Mouse (Mus musculus) limb, embryonic 14.5 days (tissue): ENCODE data around the gene Trim41. TPM values are rescaled to one million over a fixed set of nuclear protein-coding genes. Genes with fewer than 3 reads are reported as not detected.

Experiments
- ATAC-seq: fragments of 200-750 bp; cut with Nextera tagmentation; 2 replicates; pipeline ENCODE4 v1.8.0; 2017; ENCODE audit warnings: low read depth, moderate number of reproducible peaks, moderate TSS enrichment; ENCODE audit not compliant: low FRiP score
- DNase-seq: peaks from one replicate; pipeline ENCODE4 v3.0.0-alpha.2; 2015; ENCODE audit warnings: low spot score
- H3K27ac ChIP-seq: fragments of 300-500 bp; sonication (generic); replicated peaks from 2 replicates; pipeline ENCODE4 v1.5.1; 2014; ENCODE audit warnings: low read depth, mild to moderate bottlenecking, low read length, moderate library complexity, mixed read lengths
- H3K27me3 ChIP-seq: fragments of 300-500 bp; sonication (generic); 2 replicates; pipeline ENCODE4 v1.6.1; 2014; ENCODE audit warnings: low read length, mixed read lengths; ENCODE audit not compliant: control insufficient read depth, insufficient read depth
- H3K36me3 ChIP-seq: fragments of 300-500 bp; sonication (generic); 2 replicates; pipeline ENCODE4 v1.6.1; 2014; ENCODE audit warnings: mild to moderate bottlenecking, low read length, moderate library complexity, mixed read lengths; ENCODE audit not compliant: control insufficient read depth, insufficient read depth
- H3K4me1 ChIP-seq: fragments of 300-500 bp; sonication (generic); 2 replicates; pipeline ENCODE4 v1.6.1; 2014; ENCODE audit warnings: antibody characterized with exemption, low read length, mixed read lengths; ENCODE audit not compliant: control insufficient read depth, insufficient read depth
- H3K4me2 ChIP-seq: fragments of 300-500 bp; sonication (generic); replicated peaks from 2 replicates; pipeline ENCODE4 v1.6.1; 2014; ENCODE audit warnings: low read depth, mild to moderate bottlenecking, low read length, moderate library complexity; ENCODE audit not compliant: severe bottlenecking
- H3K4me3 ChIP-seq: fragments of 300-500 bp; sonication (generic); replicated peaks from 2 replicates; pipeline ENCODE4 v1.5.1; 2014; ENCODE audit warnings: low read length
- H3K9ac ChIP-seq: fragments of 300-500 bp; sonication (generic); 2 replicates; pipeline ENCODE4 v1.6.1; 2014; ENCODE audit warnings: mild to moderate bottlenecking, low read depth, low read length, moderate library complexity; ENCODE audit not compliant: severe bottlenecking
- H3K9me3 ChIP-seq: fragments of 300-500 bp; sonication (generic); 2 replicates; pipeline ENCODE4 v1.6.1; 2016; ENCODE audit warnings: low read length; ENCODE audit not compliant: control insufficient read depth
- POLR2A ChIP-seq: fragments of 200-500 bp; IDR thresholded peaks from 2 replicates; pipeline ENCODE4 v1.8.0; 2012; ENCODE audit warnings: inconsistent platforms, mild to moderate bottlenecking, moderate library complexity, borderline replicate concordance; ENCODE audit not compliant: insufficient read depth, insufficient read length; ENCODE audit errors: extremely low read depth
- WGBS: fragments of 180-500 bp; shearing (Covaris S2); extraction: QIAGEN DNeasy Blood & Tissue Kit; methylation state at CpG from one replicate; pipeline ENCODE4 v1.1.7; 2014; 5-methylcytosine and 5-hydroxymethylcytosine counted together
- polyA plus RNA-seq, 2 experiments: library from polyadenylated mRNA; depleted of rRNA in 1 of 2; stranded (reverse) in 1 of 2; unstranded in 1 of 2; fragments of >200 nt; fragmentation: Nextera tagmentation in 1 of 2; extraction: Ambion mirVana in 1 of 2; gene quantifications; 2 replicates each; pipeline versions ENCODE4 v1.2.1 to v1.2.3; 2012 to 2014

Gene Trim41
- polyA plus RNA-seq, 2 experiments, result 5.5 to 51.5 TPM

- no peaks in the 10 kb centered on the region for H3K27me3 ChIP-seq
- ATAC-seq, result no peak
- WGBS, result 91% methylated on average over 9 of the region's 9 CpGs
Measured at GRCm38 (mm10) chr11:48764119-48764518, 53.0 kb downstream of the Trim41 start.

GRCm38 (mm10) chr11:48759021-48759420 is 58.1 kb downstream of the Trim41 start:
- H3K9ac ChIP-seq, result no peak overlapping the region

More at GRCm38 (mm10) chr11:48764119-48764518, 53.0 kb downstream of the Trim41 start:
- Histone ChIP-seq H3K4me2 (no peak overlapping the region), H3K4me1 (no peaks in the 10 kb centered on the region), H3K9ac (no peak overlapping the region), H3K9me3 (no peaks in the 10 kb centered on the region), H3K36me3 (no peaks in the 10 kb centered on the region), H3K27ac (no peak overlapping the region), H3K4me3 (no peak overlapping the region)
- no peak for DNase-seq
- TF ChIP-seq POLR2A, result no peak

More at GRCm38 (mm10) chr11:48759021-48759420, 58.1 kb downstream of the Trim41 start:
- no peak for ATAC-seq
- WGBS, result 83% methylated on average over 8 of the region's 8 CpGs
- TF ChIP-seq POLR2A, result no peak
- no peak for DNase-seq
- H3K4me3 ChIP-seq, result no peak overlapping the region
- no peak overlapping the region for H3K27ac ChIP-seq
- no peaks in the 10 kb centered on the region for H3K36me3 ChIP-seq
- H3K4me2 ChIP-seq, result no peak overlapping the region
- no peaks in the 10 kb centered on the region for H3K9me3 ChIP-seq
- H3K4me1 ChIP-seq, result no peaks in the 10 kb centered on the region
- no peaks in the 10 kb centered on the region for H3K27me3 ChIP-seq

Other genes starting within 250 kb of the Trim41 start
- gene Rack1, start 17.0 kb downstream of the Trim41 start, polyA plus RNA-seq (2012; rRNA removed), result 2,038 and 2,666 TPM in 2 replicates
- gene Rack1, start 17.0 kb downstream of the Trim41 start, polyA plus RNA-seq (2014; fragmentation: Nextera tagmentation; extraction: Ambion mirVana), result 939 and 995 TPM in 2 replicates
- 2.6 and 2.9 TPM in 2 replicates for gene Trim7, start 8.8 kb upstream of the Trim41 start, polyA plus RNA-seq (2012; rRNA removed)
- gene Trim7, start 8.8 kb upstream of the Trim41 start, polyA plus RNA-seq (2014; fragmentation: Nextera tagmentation; extraction: Ambion mirVana), result 1.2 and 2.0 TPM in 2 replicates
- gene Gm12184, start 9.3 kb upstream of the Trim41 start, polyA plus RNA-seq (2012; rRNA removed), result 42.1 and 55.1 TPM in 2 replicates
- gene Gm12184, start 9.3 kb upstream of the Trim41 start, polyA plus RNA-seq (2014; fragmentation: Nextera tagmentation; extraction: Ambion mirVana), result 7.9 and 14.8 TPM in 2 replicates
- gene Irgm1, start 54.3 kb upstream of the Trim41 start, polyA plus RNA-seq (2012; rRNA removed), result 3.7 and 4.1 TPM in 2 replicates
- 4.5 and 5.5 TPM in 2 replicates for gene Irgm1, start 54.3 kb upstream of the Trim41 start, polyA plus RNA-seq (2014; fragmentation: Nextera tagmentation; extraction: Ambion mirVana)
- 0.16 and 0.19 TPM in 2 replicates for gene Gm5431, start 84.9 kb upstream of the Trim41 start, polyA plus RNA-seq (2012; rRNA removed)
- gene Gm5431, start 84.9 kb upstream of the Trim41 start, polyA plus RNA-seq (2014; fragmentation: Nextera tagmentation; extraction: Ambion mirVana), result 0.12 and 0.22 TPM in 2 replicates
- gene Psme2b, start 128.8 kb upstream of the Trim41 start, polyA plus RNA-seq (2012; rRNA removed), result 0.86 and 0.88 TPM in 2 replicates
- 2.8 and 3.0 TPM in 2 replicates for gene Psme2b, start 128.8 kb upstream of the Trim41 start, polyA plus RNA-seq (2014; fragmentation: Nextera tagmentation; extraction: Ambion mirVana)
- 0.05 and 0.06 TPM in 2 replicates for gene Olfr56, start 161.5 kb upstream of the Trim41 start, polyA plus RNA-seq (2012; rRNA removed)
- gene Olfr56, start 161.5 kb upstream of the Trim41 start, polyA plus RNA-seq (2014; fragmentation: Nextera tagmentation; extraction: Ambion mirVana), result not detected in 2 replicates
- 0.11 and 0.24 TPM in 2 replicates for gene 9930111J21Rik1, start 162.0 kb upstream of the Trim41 start, polyA plus RNA-seq (2012; rRNA removed)
- 0.36 and 0.37 TPM in 2 replicates for gene 9930111J21Rik1, start 162.0 kb upstream of the Trim41 start, polyA plus RNA-seq (2014; fragmentation: Nextera tagmentation; extraction: Ambion mirVana)
- gene Gm12185, start 174.9 kb upstream of the Trim41 start, polyA plus RNA-seq (2012; rRNA removed), result 0.04 TPM in 1 of 2 replicates, not detected in the other
- gene Gm12185, start 174.9 kb upstream of the Trim41 start, polyA plus RNA-seq (2014; fragmentation: Nextera tagmentation; extraction: Ambion mirVana), result 0.06 TPM in 1 of 2 replicates, not detected in the other
- gene Tgtp1, start 176.8 kb upstream of the Trim41 start, polyA plus RNA-seq (2012; rRNA removed), result 0.10 and 0.15 TPM in 2 replicates
- gene Tgtp1, start 176.8 kb upstream of the Trim41 start, polyA plus RNA-seq (2014; fragmentation: Nextera tagmentation; extraction: Ambion mirVana), result not detected in 2 replicates
- gene 9930111J21Rik2, start 233.9 kb upstream of the Trim41 start, polyA plus RNA-seq (2012; rRNA removed), result 0.24 and 0.50 TPM in 2 replicates
- gene 9930111J21Rik2, start 233.9 kb upstream of the Trim41 start, polyA plus RNA-seq (2014; fragmentation: Nextera tagmentation; extraction: Ambion mirVana), result 0.12 and 0.64 TPM in 2 replicates
- gene Tgtp2, start 246.9 kb upstream of the Trim41 start, polyA plus RNA-seq (2012; rRNA removed), result 0.09 and 0.12 TPM in 2 replicates
- gene Tgtp2, start 246.9 kb upstream of the Trim41 start, polyA plus RNA-seq (2014; fragmentation: Nextera tagmentation; extraction: Ambion mirVana), result 0.18 and 0.33 TPM in 2 replicates